ENCODE assay signal across 20 mouse cellular contexts in genomic region chr3:146135417-146135816, GRCm38 (mm10). TPM values are rescaled to one million over a fixed set of nuclear protein-coding genes. Genes with fewer than 3 reads are reported as not detected.
"Had no signal": no experiment of that assay in that cellular context is flagged by ENCODE, and none has a peak within 500 bp of the region (broad histone marks: within the 10 kb centered on the region; RNA-seq: fewer than 3 reads in every experiment).

No protein-coding gene starts in this region.

- H3K27me3 ChIP-seq: liver, embryonic 13.5 days; liver, embryonic 15.5 days; lung, embryonic 15.5 days; midbrain, embryonic 12.5 days; midbrain, embryonic 15.5 days; neural tube, embryonic 13.5 days; neural tube, embryonic 15.5 days; stomach, embryonic 15.5 days had no signal

- H3K4me1 ChIP-seq: liver, embryonic 13.5 days; liver, embryonic 15.5 days; lung, embryonic 15.5 days; midbrain, embryonic 10.5 days; midbrain, embryonic 12.5 days; midbrain, embryonic 15.5 days; neural tube, embryonic 13.5 days; neural tube, embryonic 15.5 days; stomach, embryonic 15.5 days had no signal

- DNase-seq: liver, embryonic 13.5 days; liver, postnatal 0 days; lung, adult 2 months; lung, postnatal 10 days; lung, postnatal 4 days; right cerebral cortex, postnatal 14 days; thymus, adult 18-20 months; thymus, postnatal 36 days had no signal

- H3K4me2 ChIP-seq: liver, embryonic 13.5 days; liver, embryonic 15.5 days; lung, embryonic 15.5 days; midbrain, embryonic 12.5 days; midbrain, embryonic 15.5 days; neural tube, embryonic 13.5 days; neural tube, embryonic 15.5 days; stomach, embryonic 15.5 days had no signal

- H3K4me3 ChIP-seq: liver, embryonic 13.5 days; liver, embryonic 15.5 days; lung, embryonic 15.5 days; midbrain, embryonic 10.5 days; midbrain, embryonic 12.5 days; midbrain, embryonic 15.5 days; myocyte; neural tube, embryonic 13.5 days; neural tube, embryonic 15.5 days; stomach, embryonic 15.5 days had no signal

- ATAC-seq: midbrain, embryonic 15.5 days had no signal

- H3K9me3 ChIP-seq: liver, embryonic 13.5 days; liver, embryonic 15.5 days; lung, embryonic 15.5 days; midbrain, embryonic 10.5 days; midbrain, embryonic 12.5 days; midbrain, embryonic 15.5 days; neural tube, embryonic 15.5 days; stomach, embryonic 15.5 days had no signal

- H3K36me3 ChIP-seq: liver, embryonic 13.5 days; liver, embryonic 15.5 days; lung, embryonic 15.5 days; midbrain, embryonic 12.5 days; midbrain, embryonic 15.5 days; neural tube, embryonic 13.5 days; neural tube, embryonic 15.5 days; stomach, embryonic 15.5 days had no signal

- H3K9ac ChIP-seq: liver, embryonic 13.5 days; liver, embryonic 15.5 days; liver, postnatal 0 days; lung, embryonic 15.5 days; midbrain, embryonic 12.5 days; midbrain, embryonic 15.5 days; neural tube, embryonic 13.5 days; neural tube, embryonic 15.5 days; stomach, embryonic 15.5 days had no signal

- H3K27ac ChIP-seq: liver, embryonic 13.5 days; liver, embryonic 15.5 days; lung, embryonic 15.5 days; midbrain, embryonic 10.5 days; midbrain, embryonic 12.5 days; midbrain, embryonic 15.5 days; neural tube, embryonic 13.5 days; neural tube, embryonic 15.5 days; stomach, embryonic 15.5 days had no signal

RNA-seq across cellular contexts. Expression of gene Mcoln2, which starts 14.2 kb away (rescaled TPM):
- polyA plus RNA-seq: myocyte had no signal

RNA-seq across cellular contexts. Expression of gene Mcoln3, which starts 18.2 kb away (rescaled TPM):
- polyA plus RNA-seq: liver, postnatal 0 days; myocyte had no signal

RNA-seq across cellular contexts. Expression of gene Wdr63, which starts 27.5 kb away (rescaled TPM):
- total RNA-seq: megakaryocyte-erythroid progenitor cell, adult 5-6 weeks had no signal
- polyA plus RNA-seq: liver, embryonic 15.5 days; neural tube, embryonic 11.5 days; spleen, adult 2 months had no signal
